Mouse (Mus musculus): ENCODE data around the gene Atp1b1. TPM values are rescaled to one million over a fixed set of nuclear protein-coding genes. Genes with fewer than 3 reads are reported as not detected.

The Atp1b1 gene
- total RNA-seq, 2 experiments from 2014 or later, result 178 to 308 TPM

- no peak for DNase-seq
These were observed 9.3 kb upstream of the Atp1b1 start for GRCm38 (mm10) chr1:164467406-164467805.

DNA sequence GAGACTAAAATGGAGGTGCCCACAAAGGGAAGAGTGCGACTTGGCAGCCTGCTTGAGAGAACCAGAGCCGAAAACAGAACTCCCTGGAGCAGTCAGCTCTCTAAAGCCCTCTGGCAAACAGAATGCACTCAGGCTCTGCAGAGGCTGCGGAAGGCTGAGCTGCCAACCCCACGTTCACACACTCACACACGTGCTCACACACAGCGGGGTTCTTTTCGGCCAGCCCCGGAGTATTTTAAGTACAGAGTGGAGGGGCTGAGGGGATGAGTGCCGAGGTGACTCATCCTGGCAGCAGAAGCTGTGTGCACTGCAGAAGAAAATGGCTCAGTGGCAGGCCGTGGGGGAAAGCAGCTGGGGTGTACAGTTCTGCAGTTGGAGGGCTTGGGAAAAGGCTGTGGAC is 3.6 kb upstream of the Atp1b1 start:
- peak; percentile 57 for DNase-seq

DNA sequence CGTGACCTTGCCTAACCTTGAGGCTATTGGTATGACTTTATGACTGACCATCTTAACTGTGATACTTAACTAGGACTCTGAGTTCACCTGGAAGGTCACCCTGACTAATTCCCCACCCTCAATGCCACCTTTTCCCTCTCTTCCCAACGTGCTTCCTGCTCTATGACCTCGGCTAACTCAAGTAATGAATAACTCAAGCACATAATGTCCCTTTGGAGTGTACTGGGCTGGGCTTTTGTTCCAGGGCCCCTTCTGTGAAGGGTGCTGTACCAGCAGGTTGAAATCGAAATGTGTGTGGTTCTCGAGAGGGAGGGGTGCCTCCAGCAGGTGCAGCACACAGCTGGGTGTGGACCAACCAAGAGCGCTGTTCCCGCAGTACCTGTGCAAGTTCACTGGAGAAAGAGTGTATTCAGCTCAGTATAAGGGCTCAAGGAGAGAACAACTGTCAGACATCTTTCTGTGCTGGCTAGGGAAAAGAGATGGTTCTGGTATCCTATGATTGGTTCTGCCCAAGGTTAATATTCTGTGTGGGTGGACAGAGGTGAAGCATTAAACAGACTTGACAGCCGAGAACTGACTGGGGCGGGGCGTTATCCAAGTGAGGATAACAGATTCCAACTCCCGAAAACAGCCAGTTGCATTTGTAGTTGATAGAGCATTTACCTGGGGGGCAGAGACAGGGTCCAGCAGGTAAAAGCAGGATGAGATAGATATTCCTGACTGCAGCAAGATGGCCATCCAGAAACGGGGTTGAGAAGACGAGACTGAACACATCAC is 3.0 kb upstream of the Atp1b1 start:
- DNase-seq, result no peak

DNA sequence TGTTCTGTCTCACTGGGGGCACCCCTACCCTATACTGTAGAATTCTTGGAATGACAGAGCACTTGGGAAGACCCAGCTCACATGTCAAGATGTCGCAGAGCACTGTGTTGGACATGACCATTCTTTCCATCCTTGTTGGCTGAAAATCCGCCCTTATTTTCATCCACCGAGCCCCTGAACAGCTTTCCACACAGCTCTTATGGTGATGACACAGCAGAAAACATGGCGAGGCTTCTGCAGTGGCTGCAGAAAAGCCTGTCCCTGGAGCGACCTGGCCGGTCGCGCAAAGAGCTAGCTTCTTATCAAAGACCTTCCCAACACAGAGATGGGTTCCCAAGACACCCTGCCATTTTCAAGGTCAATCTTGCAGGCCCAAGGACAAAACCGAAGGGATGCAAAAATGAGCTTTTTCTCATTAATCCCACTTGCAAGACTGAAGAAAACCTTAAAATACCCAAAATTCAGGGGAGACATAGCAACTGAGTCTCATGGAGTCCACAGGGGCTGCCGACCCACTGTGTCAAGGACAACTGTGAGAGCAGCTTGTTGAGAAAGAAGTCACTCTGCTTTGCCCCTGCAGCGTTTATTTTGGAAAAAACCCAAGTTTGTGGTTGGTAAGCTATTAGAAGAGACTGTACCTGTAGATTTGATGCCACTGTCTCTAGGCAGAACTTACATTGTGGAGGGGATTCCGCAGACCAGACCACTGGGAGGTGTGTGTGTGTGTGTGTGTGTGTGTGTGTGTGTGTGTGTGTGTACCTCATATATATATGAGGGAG is 1.2 kb upstream of the Atp1b1 start:
- no peak for DNase-seq

DNA sequence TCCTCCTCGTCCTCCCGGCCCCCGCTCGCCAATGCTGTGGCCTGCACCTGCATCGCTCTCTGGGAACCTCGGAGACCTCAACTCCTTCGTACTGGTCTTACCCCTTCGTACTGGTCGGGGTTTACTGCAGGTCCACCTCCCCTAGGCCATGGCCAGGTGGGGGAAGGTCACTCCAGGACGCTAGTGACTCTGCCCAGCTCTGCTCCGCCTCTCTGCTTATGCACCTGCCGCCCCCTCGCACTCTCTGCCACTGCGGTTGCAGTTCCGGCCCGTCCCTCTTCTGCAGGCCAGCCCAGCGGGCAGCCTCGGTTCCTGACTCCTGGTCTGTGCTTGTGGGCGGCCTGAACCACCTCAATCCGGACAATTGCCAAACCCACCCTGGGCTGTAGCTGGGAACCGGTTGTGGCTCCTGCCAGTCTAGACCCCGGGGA is 481 bp upstream of the Atp1b1 start:
- peak; percentile 53 for DNase-seq

DNA sequence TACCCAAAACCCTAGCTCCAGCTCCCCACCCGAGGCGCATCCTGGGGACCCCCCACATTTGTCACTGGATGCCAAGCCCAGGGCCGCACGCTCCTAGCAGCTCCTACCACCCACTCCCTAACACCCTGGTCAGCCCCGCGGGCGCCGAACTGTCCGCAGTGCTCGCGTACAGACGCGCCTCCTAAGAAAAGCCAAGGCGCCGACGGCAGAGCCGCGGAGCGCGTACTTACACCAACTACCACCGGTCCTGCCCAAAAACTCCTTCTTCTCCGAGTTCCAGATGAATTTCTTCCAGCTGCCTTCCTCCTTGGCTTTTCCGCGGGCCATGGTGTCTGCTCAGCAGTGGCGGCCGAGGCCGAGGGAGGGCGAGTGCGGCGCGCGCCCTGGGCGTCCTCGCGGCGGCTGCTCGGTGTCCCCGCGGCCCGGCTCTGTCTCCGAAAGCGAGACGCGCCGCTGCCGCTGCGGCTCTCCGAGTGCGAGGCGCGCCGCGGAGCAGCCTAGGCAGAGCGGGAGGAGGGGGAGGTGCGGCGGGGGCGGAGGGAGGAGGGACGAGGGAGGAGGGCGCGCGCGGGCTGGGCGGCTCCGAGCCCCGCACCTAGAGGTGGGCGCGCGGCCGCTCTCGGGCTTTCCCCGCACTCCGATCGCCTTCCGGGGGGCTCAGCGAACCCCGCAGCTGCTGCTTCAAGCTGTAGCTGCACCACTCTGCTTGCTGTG is 467 bp downstream of the Atp1b1 start:
- DNase-seq, result peak; percentile 58

DNA sequence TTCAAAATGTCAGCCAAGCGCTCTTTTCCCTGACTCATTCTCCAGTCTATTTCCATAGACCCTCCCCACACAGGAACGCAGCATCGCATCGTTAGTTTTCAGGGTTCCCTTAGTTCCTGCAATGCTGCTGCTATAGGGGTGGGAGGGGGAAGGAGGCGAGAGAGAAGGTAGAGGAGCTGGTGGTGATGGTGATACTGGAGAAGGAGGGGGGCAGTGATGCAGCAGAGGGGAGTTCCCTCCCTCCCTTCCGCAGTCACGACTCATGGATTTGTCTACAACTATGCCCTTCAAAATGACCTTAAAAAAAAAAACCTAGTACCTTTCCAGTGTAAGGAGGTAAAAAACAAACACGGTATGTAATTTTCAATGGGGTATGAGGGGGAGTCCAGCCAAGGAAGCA is 1.4 kb downstream of the Atp1b1 start:
- no peak for DNase-seq

GRCm38 (mm10) chr1:164456065-164456464 is 2.1 kb downstream of the Atp1b1 start:
- no peak for DNase-seq

DNA sequence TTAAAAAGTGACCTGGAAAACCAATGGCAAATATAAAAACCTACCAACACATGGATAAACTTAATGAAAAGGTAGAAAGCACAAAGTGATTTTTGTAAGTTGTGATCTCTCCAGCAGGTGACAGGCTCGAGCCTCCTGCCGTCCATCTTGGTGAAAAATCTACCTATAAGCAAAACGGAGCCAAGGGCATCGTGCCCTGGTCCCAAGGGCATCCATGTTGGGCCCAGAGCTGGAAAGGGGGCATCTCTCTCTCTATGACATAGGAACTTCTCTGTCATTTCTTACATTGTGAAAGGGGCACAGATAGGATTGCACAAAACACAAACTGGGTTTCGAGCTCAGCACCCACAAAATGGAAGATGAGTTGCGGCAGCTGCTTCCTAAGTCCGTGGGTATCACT is 2.5 kb downstream of the Atp1b1 start:
- no peak for DNase-seq

DNA sequence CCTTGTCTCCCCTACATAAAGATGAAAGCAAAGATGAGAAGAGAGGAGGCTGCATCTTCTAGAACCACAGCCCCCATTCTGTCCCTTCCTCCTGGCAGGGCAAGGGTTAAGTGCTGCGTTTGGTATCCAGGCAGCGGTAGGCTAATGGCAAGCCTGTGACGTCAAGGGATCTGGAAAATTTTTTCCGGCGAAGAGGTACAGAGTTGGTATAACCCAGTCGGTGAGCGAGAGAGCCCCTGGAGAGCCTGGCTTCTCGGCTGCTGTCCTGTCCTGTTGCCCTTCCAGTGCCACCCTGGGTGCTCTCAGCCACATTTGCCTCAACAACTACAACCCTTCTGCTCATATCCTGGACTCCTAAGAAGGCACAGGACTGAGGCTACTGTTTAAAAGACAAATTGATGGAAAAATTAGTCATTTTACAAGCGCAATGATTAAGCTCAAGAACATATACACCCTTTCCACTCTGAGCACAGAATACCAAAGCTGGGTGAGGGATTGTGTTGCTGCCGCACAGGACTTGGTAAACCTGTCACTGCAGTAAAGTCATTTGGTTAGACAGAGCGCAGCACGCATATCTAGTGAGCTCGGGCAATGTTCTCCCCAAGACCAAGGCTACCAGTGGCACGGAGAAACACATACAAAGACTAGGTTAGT is 3.3 kb downstream of the Atp1b1 start:
- DNase-seq, result no peak

GRCm38 (mm10) chr1:164453739-164454138 is 4.4 kb downstream of the Atp1b1 start:
- no peak for DNase-seq

GRCm38 (mm10) chr1:164453146-164453545 is 5.0 kb downstream of the Atp1b1 start:
- DNase-seq, result no peak

GRCm38 (mm10) chr1:164452580-164452979 is 5.6 kb downstream of the Atp1b1 start:
- DNase-seq, result no peak

GRCm38 (mm10) chr1:164451346-164451745 is 6.8 kb downstream of the Atp1b1 start:
- DNase-seq, result no peak

- no peak for DNase-seq
These were observed 7.5 kb downstream of the Atp1b1 start for GRCm38 (mm10) chr1:164450644-164451043.

DNA sequence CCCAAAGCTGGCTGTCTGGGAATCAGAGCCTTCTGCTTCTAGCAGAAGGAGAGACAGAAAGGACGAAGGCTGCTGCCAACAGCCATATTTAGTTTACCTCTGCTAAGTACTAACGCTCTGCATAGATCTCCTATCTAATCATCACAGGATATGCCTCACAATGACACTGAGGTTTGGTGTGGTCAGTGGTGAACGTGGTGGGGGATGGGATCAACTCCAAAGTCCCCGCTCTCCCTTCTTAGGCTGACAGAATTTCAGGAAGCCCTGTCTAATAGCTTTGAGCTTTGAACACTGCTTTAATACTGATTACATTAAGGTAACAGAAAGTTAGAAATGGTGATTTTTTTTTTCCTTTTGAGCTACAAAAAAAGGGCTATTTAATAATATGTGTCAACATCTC is 7.9 kb downstream of the Atp1b1 start:
- DNase-seq, result no peak

- no peak for DNase-seq
These were observed 8.5 kb downstream of the Atp1b1 start for GRCm38 (mm10) chr1:164449626-164450025.

DNA sequence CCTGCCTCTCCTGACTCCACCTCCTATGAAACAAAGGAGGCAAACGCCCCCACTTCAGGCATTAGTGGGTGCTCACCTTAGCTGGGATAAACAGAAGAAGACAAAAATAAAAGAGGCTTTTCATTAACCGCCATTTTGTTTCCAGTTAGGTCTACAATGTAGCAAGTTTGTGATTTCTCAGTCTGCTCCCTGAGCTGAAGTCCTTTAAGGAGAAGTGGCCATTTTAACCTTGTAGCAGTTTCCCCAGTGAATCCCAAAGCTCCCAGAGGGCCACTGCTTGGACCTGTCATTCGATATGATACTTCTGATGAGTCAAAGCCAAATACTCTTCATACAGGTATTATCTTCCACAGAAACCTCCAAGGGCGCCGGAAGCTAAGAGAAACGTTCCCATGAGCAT is 10.6 kb downstream of the Atp1b1 start:
- DNase-seq, result no peak

DNA sequence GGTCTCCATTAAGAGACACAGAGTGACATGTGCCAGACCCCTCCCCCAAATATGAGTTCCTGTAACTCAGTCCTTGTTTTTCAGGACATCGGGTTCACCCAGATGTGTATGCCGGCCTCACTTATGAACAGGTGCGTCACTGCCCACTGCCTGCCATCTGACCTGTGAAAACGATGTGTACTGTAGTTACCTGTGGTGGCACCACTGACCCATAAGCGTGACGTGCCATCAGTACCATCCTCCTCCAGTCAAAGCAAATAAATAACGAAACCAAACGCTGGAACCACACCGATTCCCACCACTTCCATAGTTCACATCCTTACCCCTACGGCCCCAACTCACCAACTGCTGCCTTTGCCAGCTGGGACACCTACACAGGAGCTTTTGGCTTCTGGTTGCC is 11.6 kb downstream of the Atp1b1 start:
- no peak for DNase-seq

DNA sequence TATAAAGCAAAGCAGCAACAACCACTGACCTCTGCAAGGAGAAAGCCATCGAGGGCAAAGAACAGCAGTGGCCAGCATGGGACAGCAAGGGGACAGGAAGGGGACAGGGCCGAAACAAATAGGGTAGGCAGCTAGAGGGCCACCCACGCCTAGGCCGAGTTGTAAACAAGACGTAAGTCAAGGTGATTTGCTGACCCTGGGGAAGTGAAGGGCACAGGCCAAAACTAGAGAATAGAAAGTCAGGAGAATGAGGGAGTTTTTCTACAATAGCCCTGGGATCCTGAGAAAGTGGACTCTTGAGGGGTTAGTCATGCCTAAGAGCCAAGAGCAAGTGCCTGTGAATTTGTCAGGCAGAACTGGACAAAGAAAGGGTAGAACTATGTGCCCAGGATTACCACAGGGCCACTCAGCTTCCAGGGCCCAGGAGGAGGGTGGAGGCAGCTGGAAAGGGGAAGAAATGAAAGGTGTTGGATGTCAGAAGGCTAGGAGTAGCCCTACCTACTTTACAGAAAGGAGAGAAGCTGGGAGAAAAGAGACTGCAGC is 12.5 kb downstream of the Atp1b1 start:
- DNase-seq, result no peak

GRCm38 (mm10) chr1:164441408-164441974 is 16.7 kb downstream of the Atp1b1 start:
- DNase-seq, result no peak

All from gastrocnemius, postnatal 25 days (tissue).